Mouse (Mus musculus): ENCODE measurements around the gene Trim7. TPM values are rescaled to one million over a fixed set of nuclear protein-coding genes. Genes with fewer than 3 reads are reported as not detected.
"Not testable (repeated sequence)": the region's sequence is repeated elsewhere in the genome, so short reads cannot be mapped to it uniquely, and the experiment has no call there.

Trim7 gene
- total RNA-seq, 1 experiment from 2014 or later = 167 TPM

DNA sequence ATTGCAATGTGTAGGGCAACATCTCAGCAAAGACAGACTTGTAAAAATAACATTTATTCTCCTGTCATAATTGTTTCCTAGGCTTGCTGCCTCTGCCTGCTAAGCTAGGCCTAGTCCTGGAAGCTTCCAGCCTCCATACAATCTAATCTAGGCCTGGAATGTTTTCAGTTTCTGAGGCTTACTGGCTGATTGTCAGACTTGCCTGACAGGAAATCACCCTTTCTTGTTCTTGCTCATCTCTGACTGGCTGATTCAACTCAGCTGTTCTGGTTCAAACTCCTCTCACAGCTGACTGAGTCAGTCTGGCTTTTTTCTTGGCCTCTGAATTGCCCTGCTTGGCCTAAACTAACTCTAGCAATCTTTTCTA is 5.6 kb upstream of the Trim7 start:
- ATAC-seq (ENCODE audit: extremely low read depth, insufficient number of reproducible peaks, low FRiP score, poor library complexity, severe bottlenecking) = no peak

- ATAC-seq (ENCODE audit: extremely low read depth, insufficient number of reproducible peaks, low FRiP score, poor library complexity, severe bottlenecking) = not testable (repeated sequence)
Observed at GRCm38 (mm10) chr11:48821299-48821698, 4.6 kb upstream of the Trim7 start.

DNA sequence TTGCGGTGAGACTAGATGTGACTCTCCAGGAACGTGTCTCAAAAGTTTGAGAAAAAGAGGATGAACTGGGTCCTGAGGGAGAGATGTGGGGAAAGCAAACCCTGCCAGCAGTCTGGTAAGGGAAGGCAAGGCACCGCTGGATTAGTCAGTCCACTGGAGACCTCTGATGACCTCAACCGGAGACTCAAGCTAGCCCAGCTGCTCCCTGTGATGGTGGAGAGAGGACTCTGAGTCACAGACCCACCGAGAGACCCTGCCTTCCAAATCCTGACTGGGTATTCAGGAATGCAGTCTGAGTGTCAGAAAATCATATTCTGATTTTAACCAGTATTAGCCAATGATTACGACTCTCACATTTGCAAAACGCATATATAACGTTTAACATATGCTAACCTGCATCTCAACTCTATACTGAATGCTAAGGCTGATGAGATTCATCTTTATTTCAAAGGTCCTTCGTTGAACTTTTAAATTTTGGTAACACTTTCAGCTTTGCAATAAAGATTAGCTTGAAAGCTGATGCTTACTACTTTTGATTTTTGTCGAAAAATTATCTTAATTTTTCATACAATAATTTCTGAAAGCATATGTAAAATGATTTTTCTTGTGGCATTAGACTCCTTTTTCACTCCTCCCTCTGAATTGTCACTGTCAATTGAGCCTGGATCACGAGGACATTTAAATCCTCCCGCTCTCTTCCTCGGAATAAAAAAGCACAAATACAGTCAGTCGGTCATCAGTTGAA is 3.0 kb upstream of the Trim7 start:
- no peak for ATAC-seq (ENCODE audit: extremely low read depth, insufficient number of reproducible peaks, low FRiP score, poor library complexity, severe bottlenecking)

DNA sequence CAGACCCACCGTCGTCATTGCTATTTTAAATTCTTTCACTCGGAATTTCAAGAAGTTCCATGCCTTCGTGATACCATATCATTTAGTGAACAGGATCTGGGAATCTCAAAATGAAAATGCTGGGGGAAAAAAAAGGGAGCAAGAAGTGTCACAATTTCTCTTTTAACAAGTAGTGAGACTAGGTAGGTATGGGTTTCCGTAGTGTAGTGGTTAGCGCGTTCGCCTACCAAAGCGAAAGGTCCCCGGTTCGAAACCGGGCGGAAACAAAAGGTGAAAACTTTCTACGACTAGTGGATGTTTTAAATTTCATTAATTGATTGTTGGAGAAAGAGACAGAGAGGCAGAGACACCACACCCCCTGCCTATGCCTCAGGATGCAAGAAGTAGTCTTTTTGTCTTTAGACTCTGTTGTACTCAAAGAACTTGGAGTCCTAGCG is 2.4 kb upstream of the Trim7 start:
- ATAC-seq (ENCODE audit: extremely low read depth, insufficient number of reproducible peaks, low FRiP score, poor library complexity, severe bottlenecking) = peak; percentile 77

GRCm38 (mm10) chr11:48824311-48824830 is 1.6 kb upstream of the Trim7 start:
- no peak for ATAC-seq (ENCODE audit: extremely low read depth, insufficient number of reproducible peaks, low FRiP score, poor library complexity, severe bottlenecking)

DNA sequence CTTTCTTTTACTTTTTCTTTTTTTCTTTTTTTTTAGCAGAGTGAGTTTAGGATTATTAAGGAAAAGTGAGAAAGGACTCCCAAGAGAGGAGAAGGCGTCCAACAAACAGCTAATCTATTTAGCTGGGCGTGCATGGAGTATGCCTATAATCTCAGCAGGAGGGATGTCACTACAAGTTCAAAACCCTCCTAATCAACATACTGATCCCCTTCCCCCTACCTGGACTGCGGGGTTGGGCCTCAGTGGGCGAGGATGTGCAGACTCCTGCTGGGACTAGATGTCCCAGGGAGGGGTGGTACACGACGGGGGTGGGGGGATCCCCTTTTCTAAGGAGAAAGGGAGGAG is 784 bp downstream of the Trim7 start:
- no peak for ATAC-seq (ENCODE audit: extremely low read depth, insufficient number of reproducible peaks, low FRiP score, poor library complexity, severe bottlenecking)

DNA sequence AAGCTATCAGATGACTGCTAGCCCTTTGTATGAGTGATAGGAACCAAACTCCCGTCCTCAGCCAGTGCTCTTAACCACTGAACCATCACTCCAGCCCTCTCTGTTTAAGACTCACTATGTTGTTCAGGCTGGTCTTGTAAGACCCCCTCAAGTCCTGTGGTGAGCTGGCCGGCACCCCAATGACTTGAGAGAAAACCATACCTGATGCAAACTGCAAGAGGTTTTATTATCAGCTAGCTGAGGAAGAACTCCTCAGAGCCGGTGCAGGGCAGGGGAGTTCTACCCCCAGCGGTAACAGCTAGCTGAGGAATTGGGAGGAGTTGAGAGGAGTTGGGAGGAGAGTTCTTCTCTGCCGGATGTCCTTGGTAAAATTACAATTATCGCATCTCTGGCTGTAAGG is 2.0 kb downstream of the Trim7 start:
- ATAC-seq (ENCODE audit: extremely low read depth, insufficient number of reproducible peaks, low FRiP score, poor library complexity, severe bottlenecking) = no peak

GRCm38 (mm10) chr11:48830279-48830678 is 4.3 kb downstream of the Trim7 start:
- ATAC-seq (ENCODE audit: extremely low read depth, insufficient number of reproducible peaks, low FRiP score, poor library complexity, severe bottlenecking) = no peak

GRCm38 (mm10) chr11:48831273-48831672 is 5.3 kb downstream of the Trim7 start:
- ATAC-seq (ENCODE audit: extremely low read depth, insufficient number of reproducible peaks, low FRiP score, poor library complexity, severe bottlenecking) = no peak

GRCm38 (mm10) chr11:48833078-48833730 is 7.3 kb downstream of the Trim7 start:
- ATAC-seq (ENCODE audit: extremely low read depth, insufficient number of reproducible peaks, low FRiP score, poor library complexity, severe bottlenecking) = no peak

- peak; percentile 49 for ATAC-seq (ENCODE audit: extremely low read depth, insufficient number of reproducible peaks, low FRiP score, poor library complexity, severe bottlenecking)
Observed at GRCm38 (mm10) chr11:48833731-48834639, 8.0 kb downstream of the Trim7 start.

GRCm38 (mm10) chr11:48835923-48836322 is 10.0 kb downstream of the Trim7 start:
- ATAC-seq (ENCODE audit: extremely low read depth, insufficient number of reproducible peaks, low FRiP score, poor library complexity, severe bottlenecking) = no peak

- ATAC-seq (ENCODE audit: extremely low read depth, insufficient number of reproducible peaks, low FRiP score, poor library complexity, severe bottlenecking) = no peak
Observed at GRCm38 (mm10) chr11:48836990-48837309, 11.0 kb downstream of the Trim7 start.

DNA sequence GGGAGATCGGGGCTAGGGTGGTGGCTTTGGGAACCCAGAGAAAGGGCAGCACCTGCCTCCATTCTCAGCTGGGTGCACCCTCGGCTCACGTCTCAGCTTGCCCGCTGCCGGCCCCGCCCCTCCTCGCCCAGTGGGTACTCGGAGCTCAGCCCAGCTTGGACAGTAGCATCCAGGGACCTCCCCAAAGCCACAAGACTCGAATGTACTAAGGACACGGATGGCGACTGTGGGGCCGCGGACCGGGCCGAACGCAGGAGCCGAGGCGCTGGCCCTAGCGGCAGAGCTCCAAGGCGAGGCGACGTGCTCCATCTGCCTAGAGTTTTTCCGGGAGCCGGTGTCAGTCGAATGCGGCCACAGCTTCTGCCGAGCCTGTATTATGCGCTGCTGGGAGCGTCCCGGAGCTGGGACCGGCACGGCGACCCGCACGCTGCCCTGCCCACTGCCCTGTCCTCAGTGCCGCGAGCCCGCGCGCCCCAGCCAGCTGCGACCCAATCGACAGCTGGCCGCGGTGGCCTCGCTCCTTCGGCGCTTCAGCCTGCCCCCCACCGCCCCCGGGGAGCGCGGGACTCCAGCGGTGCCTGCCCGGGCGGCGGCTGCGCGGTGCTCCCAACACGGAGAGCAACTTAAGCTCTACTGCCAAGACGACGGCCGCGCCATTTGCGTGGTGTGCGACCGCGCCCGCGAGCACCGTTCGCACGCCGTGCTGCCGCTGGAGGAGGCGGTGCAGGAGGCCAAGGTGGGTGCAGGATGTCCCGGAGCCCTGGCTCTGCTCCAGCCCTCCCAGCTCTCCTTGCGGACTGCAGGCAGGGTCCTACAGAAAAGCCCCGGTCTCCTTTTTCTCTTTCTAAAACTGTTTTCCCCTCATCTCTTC is 11.6 kb downstream of the Trim7 start:
- ATAC-seq (ENCODE audit: extremely low read depth, insufficient number of reproducible peaks, low FRiP score, poor library complexity, severe bottlenecking) = no peak

GRCm38 (mm10) chr11:48838181-48838797 is 12.3 kb downstream of the Trim7 start:
- ATAC-seq (ENCODE audit: extremely low read depth, insufficient number of reproducible peaks, low FRiP score, poor library complexity, severe bottlenecking) = peak; percentile 47

GRCm38 (mm10) chr11:48838879-48839680 is 13.1 kb downstream of the Trim7 start:
- ATAC-seq (ENCODE audit: extremely low read depth, insufficient number of reproducible peaks, low FRiP score, poor library complexity, severe bottlenecking) = no peak

DNA sequence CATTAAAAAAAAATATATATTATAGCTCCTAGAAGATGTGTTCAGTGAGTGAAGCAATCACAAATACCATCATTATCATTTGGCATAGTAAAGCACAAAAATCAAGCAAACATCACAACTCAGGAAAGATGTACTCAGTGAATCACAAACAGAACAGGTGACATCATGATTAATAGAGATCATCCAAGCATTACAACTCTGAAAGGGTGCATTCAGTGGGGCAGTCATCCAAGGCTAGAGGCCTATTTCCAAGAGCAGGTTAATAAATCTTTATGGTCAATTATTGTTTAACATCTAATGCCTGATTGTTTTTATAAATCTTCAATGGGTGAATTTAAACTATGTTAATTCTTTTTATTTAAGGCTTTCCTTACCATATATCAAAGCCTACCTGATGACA is 14.9 kb downstream of the Trim7 start:
- ATAC-seq (ENCODE audit: extremely low read depth, insufficient number of reproducible peaks, low FRiP score, poor library complexity, severe bottlenecking) = no peak

GRCm38 (mm10) chr11:48841213-48841612 is 15.3 kb downstream of the Trim7 start:
- no peak for ATAC-seq (ENCODE audit: extremely low read depth, insufficient number of reproducible peaks, low FRiP score, poor library complexity, severe bottlenecking)
